8 mouse cellular contexts compared by ENCODE assay signal in genomic region chr9:21798345-21799009, GRCm38 (mm10). TPM values are rescaled to one million over a fixed set of nuclear protein-coding genes. Genes with fewer than 3 reads are reported as not detected.
DNase-seq lines count a peak whose midpoint lies in the region; ATAC-seq and TF ChIP-seq lines count a peak whose summit lies in the region.

Gene Kank2 (minus strand): TSS chr9:21798744.

- peak within 1 kb of the TSS; percentile 85 for H3K27ac ChIP-seq in brown adipose tissue, adult 24 weeks (replicated peaks; ENCODE audit: low read depth, low read length)
- peak within 1 kb of the TSS; percentile 92 for H3K27ac ChIP-seq in forebrain, embryonic 10.5 days
- H3K27ac ChIP-seq in heart, embryonic 15.5 days: peak within 1 kb of the TSS; percentile 96
- peak within 1 kb of the TSS; percentile 89 for H3K27ac ChIP-seq in liver, postnatal 0 days (ENCODE audit: low read depth)
- peak within 1 kb of the TSS; percentile 71 for H3K27ac ChIP-seq in neural tube, embryonic 13.5 days (replicated peaks)

- H3K4me3 ChIP-seq in brown adipose tissue, adult 24 weeks (ENCODE audit: insufficient read depth, low read depth, low read length): peak within 1 kb of the TSS; percentile 92
- H3K4me3 ChIP-seq in forebrain, embryonic 10.5 days: peak within 1 kb of the TSS; percentile 79
- peak within 1 kb of the TSS; percentile 88 for H3K4me3 ChIP-seq in heart, embryonic 15.5 days
- H3K4me3 ChIP-seq in liver, postnatal 0 days (ENCODE audit: low read depth, low read length): peak within 1 kb of the TSS; percentile 76
- H3K4me3 ChIP-seq in neural tube, embryonic 13.5 days: peak within 1 kb of the TSS; percentile 61

- TF ChIP-seq EP300 in liver, postnatal 0 days (IDR thresholded peaks at IDR 0.05; ENCODE audit: low read depth): no peak

- H3K4me1 ChIP-seq in brown adipose tissue, adult 24 weeks (ENCODE audit: control insufficient read depth, insufficient read depth, insufficient read length, low read length): peaks cover 12% of the 10 kb centered on the region
- peaks cover 36% of the 10 kb centered on the region for H3K4me1 ChIP-seq in forebrain, embryonic 10.5 days
- peaks cover 29% of the 10 kb centered on the region for H3K4me1 ChIP-seq in heart, embryonic 15.5 days (replicated peaks)
- peaks cover 20% of the 10 kb centered on the region; the same call in 1 of the 2 replicates for H3K4me1 ChIP-seq in liver, postnatal 0 days (ENCODE audit: insufficient read depth)
- peaks cover 34% of the 10 kb centered on the region for H3K4me1 ChIP-seq in neural tube, embryonic 13.5 days (replicated peaks)

- no peaks in the 10 kb centered on the region for H3K9me3 ChIP-seq in forebrain, embryonic 10.5 days
- H3K9me3 ChIP-seq in heart, embryonic 15.5 days (replicated peaks): no peaks in the 10 kb centered on the region
- no peaks in the 10 kb centered on the region for H3K9me3 ChIP-seq in liver, postnatal 0 days (ENCODE audit: low read length)
- no peaks in the 10 kb centered on the region for H3K9me3 ChIP-seq in neural tube, embryonic 13.5 days

- ATAC-seq in heart, embryonic 15.5 days (replicated peaks; ENCODE audit: insufficient number of reproducible peaks, insufficient read depth, low FRiP score, low read depth): peak; percentile 82
- peak; percentile 89 for ATAC-seq in liver, postnatal 0 days
- peak; percentile 86 for ATAC-seq in neural tube, embryonic 13.5 days (ENCODE audit: low read depth)

- no peak for TF ChIP-seq CTCF in liver, postnatal 0 days (IDR thresholded peaks at IDR 0.05; ENCODE audit: low read depth)

- peaks cover 38% of the 10 kb centered on the region for H3K36me3 ChIP-seq in forebrain, embryonic 10.5 days (replicated peaks)
- H3K36me3 ChIP-seq in heart, embryonic 15.5 days: peaks cover 23% of the 10 kb centered on the region
- 0 out of 2 replicates have a peak, but pooled peaks cover 6% of the 10 kb centered on the region for H3K36me3 ChIP-seq in liver, postnatal 0 days (replicated peaks; ENCODE audit: insufficient read depth, low read length)
- peaks cover 11% of the 10 kb centered on the region; the same call in 1 of the 2 replicates for H3K36me3 ChIP-seq in neural tube, embryonic 13.5 days

- no peaks in the 10 kb centered on the region for H3K27me3 ChIP-seq in forebrain, embryonic 10.5 days (ENCODE audit: poor library complexity, severe bottlenecking)
- no peaks in the 10 kb centered on the region for H3K27me3 ChIP-seq in heart, embryonic 15.5 days
- H3K27me3 ChIP-seq in liver, postnatal 0 days (ENCODE audit: insufficient read depth, low read length): no peaks in the 10 kb centered on the region
- peaks cover 5% of the 10 kb centered on the region; the same call in 1 of the 2 replicates for H3K27me3 ChIP-seq in neural tube, embryonic 13.5 days

- peak; percentile 26 to 51 for DNase-seq in CD8-positive naive resting alpha-beta T cell, adult 2 months (ENCODE audit: low read depth in 2 of 2, low spot score in 2 of 2)
- DNase-seq in forebrain, embryonic 10.5 days (ENCODE audit: extremely low spot score, low spot score): peak; percentile 85
- DNase-seq in kidney, postnatal 25 days: peak; percentile 93
- peak; percentile 89 for DNase-seq in liver, postnatal 0 days
- DNase-seq in thymus, adult 18-20 months: peak; percentile 65

- peak within 1 kb of the TSS; percentile 93 for H3K9ac ChIP-seq in heart, embryonic 15.5 days
- H3K9ac ChIP-seq in liver, postnatal 0 days (replicated peaks): peak within 1 kb of the TSS; percentile 86
- H3K9ac ChIP-seq in neural tube, embryonic 13.5 days: peak within 1 kb of the TSS; percentile 73

- under 1% methylated on average over 52 of the region's 52 CpGs for WGBS in forebrain, embryonic 10.5 days
- under 1% methylated on average over 51 of the region's 52 CpGs for WGBS in heart, embryonic 15.5 days
- WGBS in liver, postnatal 0 days (ENCODE audit: insufficient replicate concordance): under 1% methylated on average over 49 of the region's 52 CpGs
- WGBS in neural tube, embryonic 13.5 days: under 1% methylated on average over 52 of the region's 52 CpGs

- H3K4me2 ChIP-seq in heart, embryonic 15.5 days: peak within 1 kb of the TSS; percentile 73
- H3K4me2 ChIP-seq in liver, postnatal 0 days (ENCODE audit: low read depth, low read length): peak within 1 kb of the TSS; percentile 85
- H3K4me2 ChIP-seq in neural tube, embryonic 13.5 days: peak within 1 kb of the TSS; percentile 76

RNA-seq across cellular contexts. Expression of gene Kank2, which starts in this region (rescaled TPM):
- polyA plus RNA-seq in brown adipose tissue, adult 24 weeks (2012; ENCODE audit: insufficient read depth, insufficient read length, missing spikeins): 19.7 and 29.7 TPM in 2 replicates
- polyA plus RNA-seq in forebrain, embryonic 10.5 days (2016; fragmentation: Nextera tagmentation; extraction: Ambion mirVana): 8.6 and 8.9 TPM in 2 replicates
- 20.0 and 26.3 TPM in 2 replicates for polyA plus RNA-seq in heart, embryonic 15.5 days (2015; fragmentation: Nextera tagmentation; extraction: Ambion mirVana)
- polyA plus RNA-seq in liver, postnatal 0 days (2015; fragmentation: Nextera tagmentation; extraction: Ambion mirVana): 2.8 and 3.7 TPM in 2 replicates
- polyA plus RNA-seq in neural tube, embryonic 13.5 days (2015; fragmentation: Nextera tagmentation; extraction: Ambion mirVana): 5.3 and 5.9 TPM in 2 replicates

Comparison
In these comparisons a context has a peak if more than half of its experiments do, and no peak if none do; other contexts are left out.
1. Peak in every context shown above with its lines: DNase-seq, ATAC-seq, H3K4me3 ChIP-seq and H3K27ac ChIP-seq.
2. DNase-seq: peak in every context shown above with its lines; median percentile 93 in kidney, postnatal 25 days; 89 in liver, postnatal 0 days; 85 in forebrain, embryonic 10.5 days; 65 in thymus, adult 18-20 months; 38 in CD8-positive naive resting alpha-beta T cell, adult 2 months.